Mouse (Mus musculus) olfactory bulb, adult 2 months (tissue): ENCODE measurements around the gene Htra3. TPM values are rescaled to one million over a fixed set of nuclear protein-coding genes. Genes with fewer than 3 reads are reported as not detected.
A peak's percentile ranks its signal among the peaks of the same experiment; 100 is the strongest.

Experiments used
- H3K27ac ChIP-seq: fragments of 200-500 bp; 2 replicates; pipeline ENCODE4 v1.5.1; 2012; ENCODE audit warnings: low read depth, low read length; ENCODE audit not compliant: insufficient read depth
- H3K4me1 ChIP-seq: fragments of 200-500 bp; 2 replicates; pipeline ENCODE4 v1.6.1; 2012; ENCODE audit warnings: low read length; ENCODE audit not compliant: control insufficient read depth, insufficient read depth
- H3K4me3 ChIP-seq: fragments of 200-500 bp; 2 replicates; pipeline ENCODE4 v1.5.1; 2012; ENCODE audit warnings: mild to moderate bottlenecking, low read depth, low read length, moderate library complexity; ENCODE audit not compliant: insufficient read depth
- CTCF ChIP-seq: fragments of 200-500 bp; IDR thresholded peaks from 2 replicates; pipeline ENCODE4 v1.5.1; 2012; ENCODE audit warnings: low read depth, mild to moderate bottlenecking, low read length, moderate library complexity; ENCODE audit not compliant: insufficient read depth
- POLR2A ChIP-seq: fragments of 200-500 bp; IDR thresholded peaks from 2 replicates; pipeline ENCODE4 v1.6.1; 2012; ENCODE audit warnings: mild to moderate bottlenecking, low read depth, low read length, moderate library complexity; ENCODE audit not compliant: insufficient read depth
- WGBS: fragments of 180-500 bp; shearing (Covaris S2); methylation state at CpG from one replicate; pipeline ENCODE4 v1.1.7; 2018; 5-methylcytosine and 5-hydroxymethylcytosine counted together
- polyA plus RNA-seq: library from polyadenylated mRNA; stranded (reverse); fragments of >200 nt; gene quantifications from 2 replicates; pipeline ENCODE4 v1.2.4, GENCODE M21; 2012; ENCODE audit warnings: low replicate concordance; ENCODE audit not compliant: missing spikeins, insufficient read depth, insufficient read length

Gene Htra3
- not detected in 2 replicates for polyA plus RNA-seq

- WGBS: 15% methylated on average over 42 of the region's 42 CpGs
- H3K4me3 ChIP-seq: peak within 1 kb of the TSS; percentile 15; the same call in 1 of the 2 replicates
- no peak for TF ChIP-seq POLR2A
- H3K4me1 ChIP-seq: peaks cover 7% of the 10 kb centered on the region
- no peak within 1 kb of the TSS for H3K27ac ChIP-seq
These were observed at the start of gene Htra3 for GRCm38 (mm10) chr5:35679256-35680155. Htra3 (minus strand) TSS chr5:35679782.

DNA sequence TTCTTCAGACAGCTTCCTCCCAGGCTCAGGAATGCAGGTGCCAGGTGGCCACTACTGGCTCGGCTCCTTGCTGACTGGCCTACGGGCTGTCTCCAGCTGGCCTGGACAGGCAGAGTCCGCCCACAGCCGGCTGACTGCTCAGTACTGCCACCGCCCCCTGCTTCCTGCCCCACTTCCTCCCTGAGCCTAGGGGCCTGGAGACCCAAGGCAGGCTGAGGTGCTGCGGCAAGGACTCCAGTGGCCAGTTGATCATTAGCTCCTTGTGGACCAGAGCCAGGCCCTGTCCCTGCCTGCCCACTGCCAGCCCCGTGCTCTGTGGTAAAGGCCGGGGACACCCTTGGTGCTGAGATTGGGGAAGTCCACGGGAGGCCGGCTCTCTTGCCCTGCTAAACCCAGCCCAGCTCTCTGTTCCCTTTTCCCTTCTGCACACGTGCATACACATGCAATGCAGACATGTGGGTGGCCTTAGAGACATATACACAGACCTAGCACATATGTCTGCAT lies 49.4 kb upstream of the Htra3 start:
- Histone ChIP-seq H3K4me1 (peaks cover 5% of the 10 kb centered on the region; the same call in 1 of the 2 replicates), H3K27ac (0 out of 2 replicates have a peak overlapping the region, but pooled peaks have one; percentile 2), H3K4me3 (no peak overlapping the region; the same call in 1 of the 2 replicates)
- WGBS: 57% methylated on average over 11 of the region's 11 CpGs
- TF ChIP-seq CTCF: no peak
- TF ChIP-seq POLR2A: no peak

- WGBS: 86% methylated on average over 12 of the region's 12 CpGs
- Histone ChIP-seq H3K4me1 (peaks cover 5% of the 10 kb centered on the region; the same call in 1 of the 2 replicates), H3K27ac (0 out of 2 replicates have a peak overlapping the region, but pooled peaks have one; percentile 2), H3K4me3 (no peak overlapping the region; the same call in 1 of the 2 replicates)
- TF ChIP-seq POLR2A (no peak), CTCF (no peak)
These were observed 48.9 kb upstream of the Htra3 start for GRCm38 (mm10) chr5:35728344-35728956.

DNA sequence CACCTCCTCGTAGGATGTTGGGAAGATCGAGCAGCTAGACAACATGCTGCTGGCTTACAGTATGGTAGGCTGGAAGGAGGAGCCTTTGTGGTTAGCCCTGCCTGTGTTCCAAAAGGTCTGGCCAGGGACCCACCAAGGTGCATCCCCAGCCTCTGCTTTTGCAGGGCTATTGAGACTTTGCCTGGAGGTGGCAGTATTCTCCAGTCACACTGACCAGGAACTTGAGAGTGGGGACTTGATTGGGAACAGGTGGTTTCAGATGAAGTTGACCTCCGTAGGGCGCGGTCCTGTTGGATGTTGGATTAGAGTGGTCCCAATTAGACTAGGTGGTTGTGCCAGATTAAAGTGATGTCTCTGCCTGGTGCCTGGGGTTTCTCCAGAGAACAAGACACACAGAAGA lies 47.9 kb upstream of the Htra3 start:
- TF ChIP-seq CTCF: no peak
- no peak for TF ChIP-seq POLR2A
- WGBS: 89% methylated on average over 5 of the region's 5 CpGs
- no peak overlapping the region for H3K4me3 ChIP-seq

DNA sequence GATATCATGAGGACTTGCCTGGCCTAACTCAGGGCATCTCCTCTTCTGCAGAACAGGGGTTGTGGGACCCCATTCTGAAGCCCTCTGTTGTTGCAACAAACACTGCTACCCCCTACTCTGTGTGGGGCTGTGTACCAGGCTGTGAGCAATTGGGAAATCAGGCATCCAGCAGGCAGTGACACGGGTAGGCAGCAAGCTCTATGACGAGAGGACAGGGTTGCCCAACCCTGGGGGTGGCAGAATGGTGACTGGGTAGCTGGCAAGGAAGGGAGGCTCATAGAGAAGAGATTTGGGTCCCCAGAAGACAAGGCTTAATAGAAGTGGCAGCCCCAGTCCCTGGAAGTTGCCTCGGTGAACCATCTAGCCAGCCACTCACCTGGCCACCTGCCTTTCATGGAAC lies 46.3 kb upstream of the Htra3 start:
- no peak overlapping the region for H3K4me3 ChIP-seq
- H3K4me1 ChIP-seq: peaks cover 5% of the 10 kb centered on the region; the same call in 1 of the 2 replicates
- WGBS: 89% methylated on average over 3 of the region's 3 CpGs

More for the DNA sequence above, 47.9 kb upstream of the Htra3 start:
- H3K27ac ChIP-seq: no peak overlapping the region
- peaks cover 5% of the 10 kb centered on the region; the same call in 1 of the 2 replicates for H3K4me1 ChIP-seq

DNA sequence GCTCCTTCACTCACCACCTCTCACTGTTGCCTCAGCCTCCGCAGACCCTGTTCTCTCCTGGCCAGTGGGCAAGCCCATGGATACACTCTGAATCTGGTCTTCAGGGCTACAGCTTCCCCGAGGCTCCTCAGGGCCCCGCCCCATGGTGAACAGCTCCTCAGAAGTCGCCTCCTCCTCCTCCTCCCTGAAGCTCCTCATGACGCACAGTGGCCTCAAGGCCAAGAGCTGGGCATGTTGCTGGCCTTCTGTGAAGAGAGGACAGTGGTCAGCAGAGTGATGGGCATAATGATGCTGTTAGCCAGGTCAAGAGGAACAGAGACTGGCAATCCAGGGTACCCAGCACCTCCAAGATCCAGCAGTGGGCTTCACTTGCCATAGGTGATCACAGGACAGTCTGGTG lies 44.3 kb upstream of the Htra3 start:
- peaks cover 5% of the 10 kb centered on the region; the same call in 1 of the 2 replicates for H3K4me1 ChIP-seq
- TF ChIP-seq POLR2A (no peak), CTCF (no peak)
- H3K27ac ChIP-seq: no peak overlapping the region
- 84% methylated on average over 5 of the region's 5 CpGs for WGBS
- H3K4me3 ChIP-seq: no peak overlapping the region

More for the DNA sequence above, 46.3 kb upstream of the Htra3 start:
- no peak for TF ChIP-seq POLR2A
- TF ChIP-seq CTCF: no peak
- H3K27ac ChIP-seq: no peak overlapping the region

DNA sequence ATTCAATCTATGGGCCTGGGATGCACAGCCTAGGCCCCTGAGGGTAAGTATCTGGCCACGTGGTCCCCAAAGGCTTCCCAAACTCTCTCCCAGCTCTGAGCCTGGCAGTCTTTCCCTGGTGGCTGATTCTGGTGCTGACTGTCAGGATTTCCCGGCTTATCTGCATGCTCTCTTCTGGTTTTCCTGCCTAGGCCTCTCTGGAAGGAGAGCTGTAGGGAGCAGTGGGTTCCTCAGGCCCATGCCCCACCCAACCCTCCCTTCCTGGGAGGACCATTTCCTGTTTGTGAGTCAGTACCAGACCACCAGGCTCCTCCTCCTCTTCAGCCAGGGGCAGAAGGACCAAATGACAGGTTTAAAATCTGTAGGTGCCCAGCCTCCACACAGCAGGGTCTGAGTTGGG lies 43.1 kb upstream of the Htra3 start:
- TF ChIP-seq POLR2A: no peak
- H3K27ac ChIP-seq: no peak overlapping the region
- peaks cover 3% of the 10 kb centered on the region; the same call in 1 of the 2 replicates for H3K4me1 ChIP-seq
- WGBS: 68% methylated on average over 2 of the region's 2 CpGs
- no peak overlapping the region for H3K4me3 ChIP-seq

DNA sequence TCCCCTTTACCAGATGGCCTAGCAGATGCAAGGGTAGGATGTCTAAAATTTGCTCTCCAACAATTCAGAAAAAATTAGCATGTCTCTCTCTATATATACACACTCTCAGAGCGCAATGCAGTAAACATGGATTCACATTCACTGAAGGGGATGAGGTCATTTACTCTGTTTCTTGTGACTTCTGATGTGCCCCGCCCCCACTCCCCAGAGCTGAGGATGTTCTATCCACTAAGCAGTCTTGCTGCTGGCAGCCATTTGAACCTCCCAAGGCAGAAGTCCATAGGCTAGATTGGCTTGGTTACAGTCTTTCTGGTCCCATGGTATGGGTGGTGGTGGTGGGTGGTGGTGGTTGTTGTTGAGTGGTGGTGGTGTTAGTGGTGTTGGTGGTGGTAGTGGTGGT lies 42.4 kb upstream of the Htra3 start:
- TF ChIP-seq CTCF (no peak), POLR2A (no peak)
- 100% methylated on average over 2 of the region's 2 CpGs for WGBS
- H3K27ac ChIP-seq: no peak overlapping the region

DNA sequence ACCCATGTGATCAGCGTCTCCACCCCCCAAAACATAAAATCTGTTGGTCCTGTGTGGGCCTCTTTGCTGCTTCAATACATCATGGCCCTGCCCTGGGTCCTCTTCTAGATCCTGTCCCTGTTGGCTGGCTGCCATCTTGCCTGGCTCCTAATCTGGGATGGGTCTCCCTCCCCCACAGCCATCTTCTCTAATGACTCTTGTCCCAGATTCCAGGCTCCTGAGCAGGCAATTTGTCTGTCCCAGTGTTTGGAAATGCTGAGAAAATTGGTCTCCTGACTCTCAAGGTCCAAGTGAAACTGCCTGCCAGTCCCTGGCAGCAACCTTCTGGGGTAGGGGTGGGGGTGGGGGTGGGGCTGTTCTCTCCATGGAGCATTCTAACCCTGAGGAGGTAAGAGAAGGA lies 40.3 kb upstream of the Htra3 start:
- TF ChIP-seq POLR2A (no peak), CTCF (no peak)
- 87% methylated on average over 1 of the region's 1 CpGs for WGBS

More for the DNA sequence above, 42.4 kb upstream of the Htra3 start:
- Histone ChIP-seq H3K4me1 (peaks cover 3% of the 10 kb centered on the region; the same call in 1 of the 2 replicates), H3K4me3 (no peak overlapping the region)

DNA sequence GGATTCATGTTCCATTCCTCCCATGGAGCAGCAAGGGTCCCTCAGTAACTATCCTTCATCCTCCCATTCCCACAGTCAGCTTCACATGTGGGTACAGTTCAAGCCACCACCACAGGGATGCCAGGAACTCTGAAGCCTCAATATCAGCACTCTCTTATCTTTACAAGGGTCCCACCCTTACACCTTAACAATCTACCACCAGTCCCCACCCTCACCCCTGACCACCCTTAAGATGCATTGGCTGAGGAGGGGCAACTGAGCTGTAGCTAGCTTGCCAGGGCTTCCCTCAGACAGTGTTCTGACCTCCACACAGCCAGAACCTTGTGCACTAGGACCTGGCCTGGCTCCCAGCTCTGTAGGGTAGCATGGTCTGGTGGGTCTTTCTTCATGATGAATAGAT lies 39.8 kb upstream of the Htra3 start:
- Histone ChIP-seq H3K27ac (no peak overlapping the region), H3K4me1 (peaks cover 3% of the 10 kb centered on the region; the same call in 1 of the 2 replicates), H3K4me3 (no peak overlapping the region)
- TF ChIP-seq CTCF (no peak), POLR2A (no peak)

More for the DNA sequence above, 40.3 kb upstream of the Htra3 start:
- no peak overlapping the region for H3K4me3 ChIP-seq
- H3K4me1 ChIP-seq: peaks cover 3% of the 10 kb centered on the region; the same call in 1 of the 2 replicates
- H3K27ac ChIP-seq: no peak overlapping the region
